Mouse (Mus musculus): Measurements from ENCODE around the gene Sirt7.
A peak's percentile ranks its signal among the peaks of the same experiment; 100 is the strongest.
"Not testable (repeated sequence)": the region's sequence is repeated elsewhere in the genome, so short reads cannot be mapped to it uniquely, and the experiment has no call there.

The Sirt7 gene

DNA sequence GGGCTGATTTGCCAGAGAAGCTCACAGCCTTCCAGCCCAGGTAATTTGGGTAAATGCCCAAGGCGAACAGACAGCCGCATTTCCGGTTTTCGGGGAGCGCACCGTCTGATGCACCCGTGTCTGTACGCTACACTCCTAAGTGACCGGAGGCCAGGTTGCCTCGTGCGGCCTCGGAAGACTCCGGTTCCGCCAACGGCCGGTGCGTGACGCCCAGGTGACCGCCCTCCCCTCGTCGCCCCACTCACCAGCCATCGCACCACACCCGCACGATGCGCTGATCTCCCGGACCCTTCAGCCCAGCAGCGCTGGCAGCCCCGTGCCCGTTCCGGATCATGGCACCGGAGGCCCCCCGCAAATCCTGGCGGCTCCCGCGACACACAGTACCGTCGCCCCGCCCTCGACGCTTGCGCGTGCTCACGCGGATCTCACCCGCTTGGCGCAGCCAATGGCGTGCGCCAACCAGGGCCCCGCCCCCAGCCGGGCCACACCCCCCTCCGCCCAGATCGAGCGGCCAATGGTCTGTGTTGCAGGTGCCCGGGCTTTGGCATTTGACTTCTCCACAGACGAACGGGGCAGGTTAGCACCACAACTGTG, 7.4 kb downstream of the Sirt7 start, which contains the start of gene Pcyt2:
Pcyt2 (minus strand) TSS at position 418 of the 594 bp plus-strand sequence.
- peak; percentile 88 to 92 for DNase-seq (ENCODE audit: low spot score in 2 of 2)

DNA sequence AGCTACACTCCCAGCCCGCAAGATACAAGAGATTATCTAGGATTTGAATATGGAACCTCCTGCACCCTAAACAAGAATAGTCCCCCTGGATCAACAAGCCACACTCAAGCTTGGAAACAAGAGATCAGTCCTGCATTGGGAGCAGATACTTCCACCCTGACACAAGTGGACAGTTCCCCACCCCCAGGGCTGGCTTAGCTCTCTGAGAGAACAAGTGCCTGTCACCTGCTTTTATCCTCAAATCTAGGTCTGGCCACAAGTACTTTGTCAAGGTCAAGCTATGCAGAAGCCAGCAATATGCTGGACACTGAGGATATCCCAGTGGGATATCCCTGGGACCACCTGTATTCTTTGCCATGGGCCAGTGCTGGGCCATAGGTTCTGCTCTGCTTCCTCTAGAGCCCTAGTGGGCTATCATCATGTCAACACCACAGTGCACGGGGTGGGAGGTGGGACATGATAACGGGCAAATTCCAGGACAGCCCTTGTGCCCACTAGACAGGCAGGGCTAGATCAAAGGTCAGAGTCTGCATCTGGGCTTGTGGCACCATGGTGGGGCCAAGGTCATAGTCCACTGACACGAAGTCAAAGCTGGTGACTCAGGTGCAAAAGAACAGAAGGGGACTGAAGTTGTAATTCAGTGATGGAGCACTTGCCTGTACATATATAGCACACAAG, 8.3 kb downstream of the Sirt7 start:
- DNase-seq (ENCODE audit: low spot score in 2 of 2): no peak

- DNase-seq (ENCODE audit: low spot score in 2 of 2): no peak
Measured at GRCm38 (mm10) chr11:120615606-120616203, 9.3 kb downstream of the Sirt7 start.

- DNase-seq (ENCODE audit: low spot score in 2 of 2): no peak
Measured at GRCm38 (mm10) chr11:120615167-120615566, 9.9 kb downstream of the Sirt7 start.

DNA sequence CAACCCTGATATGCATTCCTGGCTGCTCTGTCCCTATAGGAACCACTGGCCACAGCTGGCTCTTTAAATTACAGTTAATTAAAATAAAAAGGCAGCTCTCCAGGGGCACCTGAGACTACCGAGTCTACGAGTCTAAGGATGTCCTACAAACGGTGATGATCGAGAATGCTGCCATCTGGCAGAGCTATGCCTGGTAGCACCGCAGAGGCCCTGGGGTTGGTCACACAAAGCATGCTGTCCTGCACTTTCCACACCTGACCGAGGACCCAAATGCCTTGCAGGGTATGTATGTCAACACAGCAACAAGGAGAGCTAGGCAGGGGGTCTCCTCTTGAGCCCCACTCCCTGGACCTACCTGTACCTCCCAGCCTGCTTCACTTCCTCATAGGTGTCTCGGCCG, 11.1 kb downstream of the Sirt7 start:
- no peak for DNase-seq (ENCODE audit: low spot score in 2 of 2)

GRCm38 (mm10) chr11:120613481-120613972, 11.5 kb downstream of the Sirt7 start:
- DNase-seq (ENCODE audit: low spot score in 2 of 2): no peak

DNA sequence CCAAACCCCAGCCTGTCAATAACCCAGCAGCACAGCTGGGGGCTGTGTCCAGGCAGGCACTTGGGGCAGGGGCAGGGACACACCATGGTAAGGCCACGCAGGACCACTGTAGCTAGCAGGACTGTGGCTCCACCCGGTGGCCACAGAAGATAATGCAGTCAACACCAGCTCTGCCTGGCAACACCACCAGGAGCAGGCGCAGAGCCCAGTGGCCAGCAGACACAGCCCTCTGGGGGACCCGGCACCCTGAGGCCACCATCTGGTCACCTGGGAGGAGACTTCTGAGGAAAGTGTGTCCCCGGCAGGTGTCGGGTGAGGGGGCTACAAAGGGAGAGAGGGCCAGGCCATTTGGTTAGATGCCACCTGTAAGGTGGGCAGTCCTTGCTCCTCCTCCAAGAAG, 12.3 kb downstream of the Sirt7 start:
- DNase-seq (ENCODE audit: low spot score in 2 of 2): peak; percentile 62 to 74

GRCm38 (mm10) chr11:120610477-120611046, 14.5 kb downstream of the Sirt7 start:
- DNase-seq (ENCODE audit: low spot score in 2 of 2): no peak

- no peak for DNase-seq (ENCODE audit: low spot score in 2 of 2)
Measured at GRCm38 (mm10) chr11:120609250-120609649, 15.8 kb downstream of the Sirt7 start.

DNA sequence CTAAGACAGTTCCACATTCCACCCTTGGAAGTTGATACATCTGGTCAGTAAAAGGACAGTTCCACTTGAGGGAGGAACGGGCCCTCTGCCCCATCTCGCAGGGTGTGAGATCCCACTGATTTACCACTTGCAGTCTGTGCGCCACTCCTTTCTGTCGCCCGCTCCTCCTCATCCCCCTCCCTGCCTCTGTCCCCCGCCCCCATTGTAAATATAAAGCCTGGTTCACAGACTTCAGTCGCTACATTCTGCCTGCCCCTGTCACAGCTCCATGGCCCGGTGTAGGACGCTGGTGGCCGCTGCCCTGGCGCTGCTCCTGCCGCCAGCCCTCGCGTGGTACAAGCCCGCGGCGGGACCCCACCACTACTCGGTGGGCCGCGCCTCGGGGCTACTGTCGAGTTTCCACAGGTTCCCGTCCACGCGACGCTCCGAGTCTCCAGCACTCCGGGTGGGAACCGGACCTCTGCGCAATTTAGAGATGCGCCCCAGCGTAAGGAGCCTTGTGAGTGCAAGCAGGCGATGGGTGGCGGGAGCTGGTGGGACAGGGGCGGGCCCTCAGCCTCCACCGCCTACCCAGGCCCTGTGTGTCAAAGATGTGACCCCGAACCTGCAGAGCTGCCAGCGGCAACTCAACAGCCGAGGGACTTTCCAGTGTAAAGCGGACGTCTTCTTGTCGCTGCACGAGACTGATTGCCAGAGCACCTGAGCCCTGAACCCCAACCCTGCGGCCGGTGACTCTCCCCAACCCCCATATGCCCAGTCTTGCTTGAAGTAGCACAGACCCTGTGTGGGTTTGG, 16.6 kb downstream of the Sirt7 start, which contains the start of gene Npb:
Npb (plus strand) TSS at position 237 of the 794 bp plus-strand sequence.
- DNase-seq (ENCODE audit: low spot score in 2 of 2): no peak

DNA sequence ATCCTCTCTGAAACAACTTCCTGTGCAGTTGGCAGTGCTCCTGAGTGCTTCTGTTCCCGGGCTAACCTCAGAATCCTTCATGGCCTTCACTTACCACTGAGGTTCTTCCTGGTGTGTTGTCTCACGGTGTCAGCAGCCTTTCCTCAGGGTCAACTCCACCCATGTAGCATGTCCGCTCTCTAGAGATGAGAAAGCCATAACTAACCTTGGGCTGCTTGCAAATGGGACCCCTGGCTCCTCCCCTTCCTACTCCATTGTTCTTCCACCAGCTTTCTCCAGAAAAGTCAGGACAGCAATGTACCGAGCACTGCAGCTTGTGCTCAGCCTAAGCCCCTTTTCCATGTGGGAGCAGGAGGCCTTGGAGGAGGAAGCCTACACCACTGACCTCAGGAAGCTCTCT, 18.3 kb downstream of the Sirt7 start:
- DNase-seq (ENCODE audit: low spot score in 2 of 2): no peak

- no peak for DNase-seq (ENCODE audit: low spot score in 2 of 2)
Measured at GRCm38 (mm10) chr11:120605667-120606066, 19.4 kb downstream of the Sirt7 start.

DNA sequence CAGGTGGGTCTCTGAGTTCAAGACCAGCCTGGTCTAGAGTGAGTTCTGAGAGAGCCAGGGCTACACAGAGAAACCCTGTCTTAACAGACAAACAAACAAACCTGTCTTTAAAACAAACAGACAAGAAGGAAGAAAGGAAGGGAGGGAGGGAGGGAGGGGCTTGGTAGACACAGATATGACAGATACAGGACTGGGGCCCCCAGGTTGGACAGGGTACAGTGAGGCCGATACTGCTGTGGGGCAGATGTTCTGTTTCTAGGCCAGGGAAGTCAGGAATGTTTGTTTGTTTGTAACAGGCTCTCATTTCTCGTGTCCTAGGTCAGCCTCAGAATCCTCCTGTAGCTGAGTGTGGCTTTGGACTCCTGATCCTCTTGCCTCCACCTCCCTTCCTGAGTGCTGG, 21.5 kb downstream of the Sirt7 start:
- no peak for DNase-seq (ENCODE audit: low spot score in 2 of 2)

DNA sequence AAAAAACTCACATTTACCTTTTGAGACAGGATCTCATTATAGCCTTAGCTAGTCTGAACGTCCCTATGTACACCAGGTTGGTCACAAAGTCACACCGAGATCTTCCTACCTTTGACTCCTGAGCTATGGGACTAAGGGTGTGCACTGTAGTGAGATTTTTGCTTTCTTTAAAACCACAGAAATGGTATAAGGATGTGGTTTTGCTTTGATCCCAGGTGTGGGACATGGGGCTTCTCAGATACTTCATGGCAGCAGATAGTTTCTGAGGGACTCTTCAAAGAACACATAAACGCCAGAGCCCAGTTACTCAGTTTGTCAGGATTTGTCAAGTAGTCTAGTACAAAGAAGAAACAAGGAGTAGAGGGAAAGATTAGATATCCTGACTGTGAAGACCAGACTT, 24.3 kb downstream of the Sirt7 start:
- no peak for DNase-seq (ENCODE audit: low spot score in 2 of 2)

DNA sequence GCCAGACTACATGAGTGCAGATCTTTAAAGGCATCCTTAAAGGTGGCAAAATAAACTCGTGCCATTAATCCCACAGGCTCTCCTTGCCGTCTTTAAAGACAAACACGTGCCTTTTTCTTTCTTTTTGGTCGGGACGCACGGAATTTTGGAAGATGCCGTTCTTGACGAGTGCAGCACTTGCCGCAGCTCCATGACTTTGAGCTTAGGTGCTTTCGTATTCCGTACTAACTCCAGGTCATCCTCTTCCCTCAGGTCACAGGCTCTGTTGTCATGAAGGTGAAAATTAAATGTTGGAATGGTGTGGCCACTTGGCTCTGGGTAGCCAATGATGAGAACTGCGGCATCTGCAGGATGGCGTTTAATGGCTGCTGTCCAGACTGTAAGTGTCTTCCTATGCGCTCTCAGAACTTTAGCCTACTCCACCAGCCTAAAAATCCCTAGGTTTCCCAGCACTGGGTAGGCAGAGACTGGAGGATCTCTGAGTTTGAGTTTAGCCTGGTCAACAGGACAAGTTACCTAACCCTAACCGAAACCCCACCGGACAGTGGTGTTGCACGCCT, 26.0 kb downstream of the Sirt7 start:
- no peak for DNase-seq (ENCODE audit: low spot score in 2 of 2)

- DNase-seq (ENCODE audit: low spot score in 2 of 2): peak; percentile 90 to 93
Measured at GRCm38 (mm10) chr11:120598283-120598989, 26.6 kb downstream of the Sirt7 start, which contains the start of the genes Alyref and Anapc11. Alyref (minus strand) TSS chr11:120598365. Anapc11 (plus strand) TSS chr11:120598421.

- DNase-seq (ENCODE audit: low spot score in 2 of 2): no peak
Measured at GRCm38 (mm10) chr11:120597240-120598235, 27.5 kb downstream of the Sirt7 start.

DNA sequence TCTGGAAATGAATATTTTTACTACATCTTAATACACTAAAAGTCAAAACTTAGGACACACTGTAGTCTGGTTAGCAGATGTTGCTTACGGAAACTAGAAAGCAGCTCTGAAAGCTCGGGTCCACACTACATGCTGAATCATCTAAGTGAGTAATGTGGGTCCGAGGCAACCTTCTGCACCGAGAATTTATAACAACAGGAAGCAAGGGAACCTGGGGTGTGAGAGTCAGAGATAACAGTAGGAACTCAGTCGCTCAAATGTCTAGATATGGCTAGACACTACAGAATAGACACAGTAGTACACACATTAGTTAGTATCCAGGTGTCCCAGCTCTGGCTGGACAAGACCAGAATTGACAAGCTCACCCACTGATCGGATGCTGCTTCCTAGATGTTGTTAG, 36.5 kb downstream of the Sirt7 start:
- no peak for DNase-seq (ENCODE audit: low spot score in 2 of 2)

GRCm38 (mm10) chr11:120583937-120584336, 41.1 kb downstream of the Sirt7 start:
- no peak for DNase-seq (ENCODE audit: low spot score in 2 of 2)

- DNase-seq (ENCODE audit: low spot score in 2 of 2): not testable (repeated sequence)
Measured at GRCm38 (mm10) chr11:120582982-120583293, 42.1 kb downstream of the Sirt7 start.
